Mouse (Mus musculus) thymus, postnatal 25 days (tissue): ENCODE results near the gene Mb.
A peak's percentile ranks its signal among the peaks of the same experiment; 100 is the strongest.

Experiments used
- DNase-seq: peaks from one replicate; pipeline ENCODE4 v3.0.0; 2022

Mb gene

GRCm38 (mm10) chr15:76973855-76974651, 76.4 kb downstream of the Mb start:
- DNase-seq, result peak; percentile 65

GRCm38 (mm10) chr15:76973272-76973854, 77.1 kb downstream of the Mb start:
- no peak for DNase-seq

- no peak for DNase-seq
Measured at GRCm38 (mm10) chr15:76972661-76973060, 77.8 kb downstream of the Mb start.
